Mouse (Mus musculus) embryonic fibroblast, embryonic 13.5 days (primary cell): ENCODE measurements at regions not wholly inside any gene's neighbourhood (a gene's known extent, or its start where the extent isn't known, plus 50 kb on each side); places are given as distances from the start of the nearest gene placed in this dataset.

Experiments used
- CTCF ChIP-seq: IDR thresholded peaks from 2 replicates; pipeline ENCODE4 v1.5.1; 2011; ENCODE audit warnings: mild to moderate bottlenecking, control low read depth, low read length, moderate library complexity, borderline replicate concordance; ENCODE audit not compliant: insufficient read depth
- POLR2A ChIP-seq: IDR thresholded peaks from 2 replicates; pipeline ENCODE4 v1.6.1; 2011; ENCODE audit warnings: low read depth, mild to moderate bottlenecking, control low read depth, low read length, moderate library complexity

- TF ChIP-seq CTCF: no peak
- no peak for TF ChIP-seq POLR2A
Measured at GRCm38 (mm10) chr7:40067378-40067777, 549.8 kb downstream of the Zfp619 start.
